In the genomic region with DNA sequence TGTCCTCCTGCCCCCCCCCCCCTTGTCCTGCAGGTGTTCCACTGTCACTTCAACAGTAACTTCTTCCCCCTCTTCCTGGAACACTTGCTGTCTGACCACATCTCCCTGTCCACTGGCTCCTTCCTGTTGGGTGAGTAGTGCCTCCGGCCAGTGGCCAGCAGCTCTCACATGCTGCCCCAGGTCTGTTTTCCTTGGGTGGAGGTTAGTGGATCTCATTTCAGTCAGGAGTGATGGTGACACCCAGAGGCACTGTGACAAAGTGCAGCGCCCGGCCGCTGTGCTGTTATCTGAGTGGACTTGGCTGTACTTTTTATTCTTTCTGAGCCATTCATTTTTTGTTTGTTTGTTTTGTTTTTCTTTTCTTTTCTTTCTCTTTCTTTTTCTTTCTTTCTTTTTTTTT, we compare ENCODE assay signal across 9 mouse cellular contexts. TPM values are rescaled to one million over a fixed set of nuclear protein-coding genes. Genes with fewer than 3 reads are reported as not detected.
A peak's percentile ranks its signal among the peaks of the same experiment; 100 is the strongest.
DNase-seq lines count a peak whose midpoint lies in the region; ATAC-seq lines count a peak whose summit lies in the region.
"Had no signal": no experiment of that assay in that cellular context is flagged by ENCODE, and none has a peak within 500 bp of the region (broad histone marks: within the 10 kb centered on the region; RNA-seq: fewer than 3 reads in every experiment).

No protein-coding gene starts in this region.

- no peaks in the 10 kb centered on the region for H3K27me3 ChIP-seq in embryonic facial prominence, embryonic 10.5 days (replicated peaks; ENCODE audit: low read depth, poor library complexity, severe bottlenecking)
- H3K27me3 ChIP-seq: embryonic facial prominence, embryonic 15.5 days had no signal

- H3K27ac ChIP-seq in embryonic facial prominence, embryonic 10.5 days (replicated peaks): no peak overlapping the region
- H3K27ac ChIP-seq: embryonic facial prominence, embryonic 15.5 days had no signal

- H3K9me3 ChIP-seq in embryonic facial prominence, embryonic 10.5 days: no peaks in the 10 kb centered on the region
- H3K9me3 ChIP-seq: embryonic facial prominence, embryonic 15.5 days had no signal

- 31% methylated on average over 4 of the region's 4 CpGs for WGBS in embryonic facial prominence, embryonic 10.5 days

- ATAC-seq in monocyte, adult 5-6 weeks (replicated peaks; ENCODE audit: insufficient number of reproducible peaks, low FRiP score, low TSS enrichment, poor library complexity, severe bottlenecking): peak; percentile 62; the same call in 1 of the 2 replicates

- no peak overlapping the region for H3K4me3 ChIP-seq in embryonic facial prominence, embryonic 10.5 days
- H3K4me3 ChIP-seq: embryonic facial prominence, embryonic 15.5 days had no signal

- peak; percentile 61 for DNase-seq in ovary, postnatal 36 days (ENCODE audit: low spot score)
- DNase-seq in ovary, postnatal 10 days (ENCODE audit: low spot score): no peak
- DNase-seq in adrenal gland, postnatal 10 days: peak; percentile 77
- DNase-seq in embryonic facial prominence, embryonic 10.5 days (ENCODE audit: low spot score): peak; percentile 47
- peak; percentile 79 for DNase-seq in heart, postnatal 4 days
- DNase-seq in left cerebral cortex, adult 8-10 months (ENCODE audit: low spot score in 2 of 2): peak; percentile 39 to 42
- DNase-seq in yolk sac, embryonic 10.5 days (ENCODE audit: low spot score): peak; percentile 56

- peaks cover 2% of the 10 kb centered on the region for H3K4me1 ChIP-seq in embryonic facial prominence, embryonic 10.5 days
- H3K4me1 ChIP-seq: embryonic facial prominence, embryonic 15.5 days had no signal

- no peaks in the 10 kb centered on the region for H3K36me3 ChIP-seq in embryonic facial prominence, embryonic 10.5 days (replicated peaks)
- H3K36me3 ChIP-seq: embryonic facial prominence, embryonic 15.5 days had no signal

RNA-seq across cellular contexts. Expression of gene 2310034G01Rik, which starts 19.1 kb away (rescaled TPM):
- total RNA-seq in adrenal gland, postnatal 10 days (2021): under 1 TPM; 0.33 to 0.58 TPM
- 1.0 and 1.1 TPM in 2 replicates for polyA plus RNA-seq in embryonic facial prominence, embryonic 10.5 days (2016; fragmentation: Nextera tagmentation; extraction: Ambion mirVana)
- total RNA-seq in heart, postnatal 4 days (2021): under 1 TPM in 1 of 2 experiments, not detected in 1; 0.18 TPM
- 1 to 10 TPM in 3 of 4 experiments, under 1 TPM in 1; 0.36 to 1.5 (median 1.0) TPM for total RNA-seq in left cerebral cortex, adult 8-10 months (2022)
- total RNA-seq in monocyte, adult 5-6 weeks (2017): 1.5 TPM in 2 of 3 replicates, not detected in the other

RNA-seq across cellular contexts. Expression of gene Actr1a, which starts 26.3 kb away (rescaled TPM):
- total RNA-seq in adrenal gland, postnatal 10 days (2021): 100 to 1,000 TPM; 100 to 106 TPM
- polyA plus RNA-seq in embryonic facial prominence, embryonic 10.5 days (2016; fragmentation: Nextera tagmentation; extraction: Ambion mirVana): 164 and 170 TPM in 2 replicates
- total RNA-seq in heart, postnatal 4 days (2021): 100 to 1,000 TPM; 126 to 130 TPM
- total RNA-seq in left cerebral cortex, adult 8-10 months (2022): 100 to 1,000 TPM; 192 to 205 (median 199) TPM
- total RNA-seq in monocyte, adult 5-6 weeks (2017): 90.9 to 114 TPM (median 107 TPM) in 3 replicates

RNA-seq across cellular contexts. Expression of gene Sufu, which starts 27.5 kb away (rescaled TPM):
- total RNA-seq in adrenal gland, postnatal 10 days (2021): 10 to 100 TPM; 21.5 to 23.4 TPM
- 50.5 and 53.4 TPM in 2 replicates for polyA plus RNA-seq in embryonic facial prominence, embryonic 10.5 days (2016; fragmentation: Nextera tagmentation; extraction: Ambion mirVana)
- total RNA-seq in heart, postnatal 4 days (2021): 10 to 100 TPM; 17.0 to 19.1 TPM
- 10 to 100 TPM; 15.8 to 20.0 (median 19.7) TPM for total RNA-seq in left cerebral cortex, adult 8-10 months (2022)
- 5.5 to 11.0 TPM (median 5.8 TPM) in 3 replicates for total RNA-seq in monocyte, adult 5-6 weeks (2017)

RNA-seq across cellular contexts. Expression of gene Mfsd13a, which starts 28.3 kb away (rescaled TPM):
- 1 to 10 TPM; 4.6 to 7.4 TPM for total RNA-seq in adrenal gland, postnatal 10 days (2021)
- polyA plus RNA-seq in embryonic facial prominence, embryonic 10.5 days (2016; fragmentation: Nextera tagmentation; extraction: Ambion mirVana): 8.0 and 8.4 TPM in 2 replicates
- total RNA-seq in heart, postnatal 4 days (2021): 1 to 10 TPM; 3.1 to 4.2 TPM
- total RNA-seq in left cerebral cortex, adult 8-10 months (2022): 10 to 100 TPM; 28.9 to 29.9 (median 29.5) TPM
- total RNA-seq in monocyte, adult 5-6 weeks (2017): 0.57 to 2.9 TPM (median 0.75 TPM) in 3 replicates

RNA-seq across cellular contexts. Expression of gene Cuedc2, which starts 30.7 kb away (rescaled TPM):
- total RNA-seq in adrenal gland, postnatal 10 days (2021): 10 to 100 TPM; 78.9 to 90.4 TPM
- polyA plus RNA-seq in embryonic facial prominence, embryonic 10.5 days (2016; fragmentation: Nextera tagmentation; extraction: Ambion mirVana): 204 and 208 TPM in 2 replicates
- 100 to 1,000 TPM in 1 of 2 experiments, 10 to 100 TPM in 1; 98.8 to 108 TPM for total RNA-seq in heart, postnatal 4 days (2021)
- total RNA-seq in left cerebral cortex, adult 8-10 months (2022): 100 to 1,000 TPM; 187 to 201 (median 192) TPM
- 43.0 to 58.3 TPM (median 56.0 TPM) in 3 replicates for total RNA-seq in monocyte, adult 5-6 weeks (2017)
